Mouse (Mus musculus) central nervous system, embryonic 14 days (tissue): ENCODE results near the gene Mael. TPM values are rescaled to one million over a fixed set of nuclear protein-coding genes. Genes with fewer than 3 reads are reported as not detected.

Experiments used
- polyA plus RNA-seq: library from polyadenylated mRNA; depleted of rRNA; stranded (reverse); fragments of >200 nt; gene quantifications from 2 replicates; pipeline ENCODE4 v1.2.3, GENCODE M21; 2012; rRNA removed

Mael gene
- 0.04 and 0.09 TPM in 2 replicates for polyA plus RNA-seq

DNA sequence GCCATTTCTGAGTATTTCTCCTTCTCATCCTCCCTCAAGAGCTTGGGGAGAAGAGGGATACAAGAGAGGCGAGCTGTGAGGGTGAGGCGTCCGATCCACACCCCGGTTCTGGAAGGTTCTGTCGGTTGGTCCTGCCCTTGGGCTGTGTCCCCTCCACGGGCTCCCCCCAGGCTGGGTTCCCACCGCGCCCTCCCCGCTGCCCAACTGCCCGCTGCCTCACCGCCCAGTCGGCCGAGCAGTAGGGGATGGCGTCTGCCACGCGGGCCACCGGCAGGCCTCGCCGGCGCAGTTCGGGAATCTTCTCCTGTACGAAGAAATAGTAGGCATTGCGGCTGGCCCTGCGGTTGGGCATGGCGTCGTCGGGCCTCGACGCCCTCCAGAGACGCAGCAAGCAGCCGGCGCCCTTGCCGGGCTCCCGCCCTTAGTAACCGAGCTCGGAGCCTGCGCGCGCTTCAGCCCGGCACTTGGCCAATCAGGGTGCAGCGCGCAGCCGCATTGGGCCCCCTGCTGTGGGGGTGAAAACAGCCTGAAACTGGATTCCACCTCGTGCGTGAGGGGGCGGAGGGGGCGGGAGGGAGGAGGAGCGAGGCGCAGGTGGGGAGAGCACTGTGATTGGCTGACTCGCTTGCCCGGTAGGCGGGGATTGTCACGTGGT, at the start of gene Mael:
Mael (minus strand) TSS at position 433 of the 655 bp plus-strand sequence.

GRCm38 (mm10) chr1:166253898-166254894, 15.6 kb upstream of the Mael start, which contains the start of gene Ildr2:
TSS of gene Ildr2 (plus strand) at chr1:166254139.

Other genes with a start within 250 kb of the Mael start
- gene Pou2f1, start 236.1 kb downstream of the Mael start, polyA plus RNA-seq, result 13.0 and 14.7 TPM in 2 replicates
- 0.48 and 1.4 TPM in 2 replicates for gene Dusp27, start 110.8 kb downstream of the Mael start, polyA plus RNA-seq
- 0.13 and 0.14 TPM in 2 replicates for gene Gpa33, start 108.5 kb downstream of the Mael start, polyA plus RNA-seq
- gene Ildr2, start 15.4 kb upstream of the Mael start, polyA plus RNA-seq, result 6.0 and 6.1 TPM in 2 replicates
- gene Tada1, start 140.3 kb upstream of the Mael start, polyA plus RNA-seq, result 71.7 and 74.1 TPM in 2 replicates
- gene Pogk, start 171.1 kb upstream of the Mael start, polyA plus RNA-seq, result 43.8 and 48.9 TPM in 2 replicates